Mouse (Mus musculus) neural tube, embryonic 15.5 days (tissue): ENCODE results near the gene Olfr97. TPM values are rescaled to one million over a fixed set of nuclear protein-coding genes. Genes with fewer than 3 reads are reported as not detected.

Source experiments
- ATAC-seq: fragments of 200-750 bp; cut with Nextera tagmentation; 2 replicates; pipeline ENCODE4 v1.8.0; 2017; ENCODE audit warnings: mild to moderate bottlenecking, moderate TSS enrichment, moderate library complexity; ENCODE audit not compliant: low FRiP score
- H3K27ac ChIP-seq: fragments of 300-500 bp; sonication (generic); replicated peaks from 2 replicates; pipeline ENCODE4 v1.5.1; 2015; ENCODE audit warnings: mild to moderate bottlenecking, inconsistent platforms
- H3K27me3 ChIP-seq: fragments of 300-500 bp; sonication (generic); replicated peaks from 2 replicates; pipeline ENCODE4 v1.6.1; 2015; ENCODE audit warnings: inconsistent platforms
- H3K36me3 ChIP-seq: fragments of 300-500 bp; sonication (generic); 2 replicates; pipeline ENCODE4 v1.6.1; 2015; ENCODE audit warnings: inconsistent platforms
- H3K4me1 ChIP-seq: fragments of 300-500 bp; sonication (generic); 2 replicates; pipeline ENCODE4 v1.6.1; 2015; ENCODE audit warnings: inconsistent platforms
- H3K4me2 ChIP-seq: fragments of 300-500 bp; sonication (generic); 2 replicates; pipeline ENCODE4 v1.6.1; 2015; ENCODE audit warnings: inconsistent platforms, mild to moderate bottlenecking, moderate library complexity
- H3K4me3 ChIP-seq: fragments of 300-500 bp; sonication (generic); replicated peaks from 2 replicates; pipeline ENCODE4 v1.5.1; 2015; ENCODE audit warnings: mild to moderate bottlenecking, inconsistent platforms
- H3K9ac ChIP-seq: fragments of 300-500 bp; sonication (generic); replicated peaks from 2 replicates; pipeline ENCODE4 v1.6.1; 2015; ENCODE audit warnings: mild to moderate bottlenecking, inconsistent platforms
- H3K9me3 ChIP-seq: fragments of 300-500 bp; sonication (generic); replicated peaks from 2 replicates; pipeline ENCODE4 v1.6.1; 2016; ENCODE audit warnings: inconsistent platforms
- WGBS: fragments of 180-500 bp; shearing (Covaris S2); methylation state at CpG from one replicate; pipeline ENCODE4 v1.1.7; 2015; ENCODE audit warnings: mixed read lengths; 5-methylcytosine and 5-hydroxymethylcytosine counted together
- polyA plus RNA-seq: library from polyadenylated mRNA; unstranded; fragments of >200 nt; fragmentation: Nextera tagmentation; extraction: Ambion mirVana; gene quantifications from 2 replicates; pipeline ENCODE4 v1.2.1, GENCODE M21; 2015

Olfr97 gene
- polyA plus RNA-seq, 1 experiment from 2014 or later = not detected

DNA sequence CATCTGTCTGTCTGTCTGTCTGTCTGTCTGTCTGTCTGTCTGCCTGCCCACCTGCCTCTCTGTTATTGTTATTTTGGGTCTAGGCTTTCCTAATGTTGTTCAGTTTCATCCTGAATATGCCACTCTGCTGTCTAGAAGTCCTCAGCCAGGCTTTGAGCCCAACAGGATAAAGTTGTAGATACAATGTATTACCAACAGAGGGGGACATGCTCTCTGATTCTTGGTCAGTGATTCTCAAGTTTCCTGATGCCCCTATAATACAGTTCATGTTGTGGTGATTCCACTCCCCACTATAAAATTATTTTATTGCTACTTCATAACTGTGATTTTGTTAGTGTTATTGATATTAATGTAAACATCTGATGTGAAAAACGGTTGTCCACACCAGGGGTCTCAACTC lies 15.3 kb downstream of the Olfr97 start:
- no peak for ATAC-seq
- 20% methylated on average over 1 of the region's 1 CpGs for WGBS
- no peak overlapping the region for H3K4me3 ChIP-seq

DNA sequence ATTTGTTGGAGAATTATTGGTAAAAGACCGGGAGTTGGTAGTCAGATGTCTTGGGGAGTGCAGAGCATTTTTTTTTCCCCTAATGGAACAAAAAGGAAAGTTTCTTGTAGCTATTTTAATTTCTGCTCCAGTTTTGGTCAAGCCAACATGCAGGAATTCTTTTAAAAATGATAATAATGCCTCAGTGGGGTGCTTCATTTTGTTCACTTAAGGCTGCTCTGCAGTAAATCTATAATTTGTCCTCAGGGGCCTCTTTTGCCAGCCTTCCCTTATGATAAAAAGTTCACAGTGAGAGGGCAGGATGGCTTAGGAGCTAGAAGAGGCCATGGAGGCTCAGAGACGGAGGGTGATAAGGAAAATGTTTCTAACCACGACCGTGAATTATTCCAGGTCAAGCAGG lies 17.3 kb downstream of the Olfr97 start, which contains the start of gene Olfr96:
Olfr96 (plus strand) TSS at position 301 of the 400 bp plus-strand sequence.
- H3K9ac ChIP-seq = no peak within 1 kb of the TSS
- H3K36me3 ChIP-seq = no peaks in the 10 kb centered on the region
- no peaks in the 10 kb centered on the region for H3K4me1 ChIP-seq
- H3K4me3 ChIP-seq = no peak within 1 kb of the TSS
- no peak for ATAC-seq
- H3K9me3 ChIP-seq = no peaks in the 10 kb centered on the region; the same call in 1 of the 2 replicates
- H3K4me2 ChIP-seq = no peak within 1 kb of the TSS
- H3K27me3 ChIP-seq = no peaks in the 10 kb centered on the region
- 68% methylated on average over 4 of the region's 4 CpGs for WGBS
- no peak within 1 kb of the TSS for H3K27ac ChIP-seq

More for the DNA sequence above, 15.3 kb downstream of the Olfr97 start:
- no peaks in the 10 kb centered on the region for H3K36me3 ChIP-seq
- H3K4me2 ChIP-seq = no peak overlapping the region
- no peaks in the 10 kb centered on the region for H3K27me3 ChIP-seq
- H3K9ac ChIP-seq = no peak overlapping the region
- H3K27ac ChIP-seq = no peak overlapping the region
- no peaks in the 10 kb centered on the region; the same call in 1 of the 2 replicates for H3K9me3 ChIP-seq
- H3K4me1 ChIP-seq = no peaks in the 10 kb centered on the region

DNA sequence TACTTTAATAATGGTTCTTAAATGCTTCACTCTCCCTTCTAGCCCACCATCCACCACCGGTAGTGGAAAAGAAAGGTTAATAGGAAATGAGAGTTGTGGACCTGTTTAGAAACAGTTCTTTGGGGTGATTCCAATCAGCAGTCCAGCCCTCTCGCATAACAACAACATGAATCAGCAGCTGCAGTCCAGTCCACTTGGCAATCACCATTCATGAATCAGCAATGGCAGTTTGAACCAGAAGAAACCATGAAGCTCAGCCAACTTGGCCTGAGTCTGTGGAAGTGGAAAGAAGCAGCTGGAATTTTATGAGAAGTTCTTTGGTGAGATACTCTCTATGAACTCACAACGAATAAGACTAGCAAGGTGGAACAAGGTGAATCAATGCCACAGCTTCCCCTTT lies 18.6 kb downstream of the Olfr97 start:
- Histone ChIP-seq H3K4me1 (no peaks in the 10 kb centered on the region), H3K9me3 (no peaks in the 10 kb centered on the region; the same call in 1 of the 2 replicates), H3K27ac (no peak overlapping the region), H3K9ac (no peak overlapping the region), H3K36me3 (no peaks in the 10 kb centered on the region), H3K4me2 (no peak overlapping the region), H3K4me3 (no peak overlapping the region), H3K27me3 (no peaks in the 10 kb centered on the region)
- WGBS = 92% methylated on average over 3 of the region's 3 CpGs
- ATAC-seq = no peak

DNA sequence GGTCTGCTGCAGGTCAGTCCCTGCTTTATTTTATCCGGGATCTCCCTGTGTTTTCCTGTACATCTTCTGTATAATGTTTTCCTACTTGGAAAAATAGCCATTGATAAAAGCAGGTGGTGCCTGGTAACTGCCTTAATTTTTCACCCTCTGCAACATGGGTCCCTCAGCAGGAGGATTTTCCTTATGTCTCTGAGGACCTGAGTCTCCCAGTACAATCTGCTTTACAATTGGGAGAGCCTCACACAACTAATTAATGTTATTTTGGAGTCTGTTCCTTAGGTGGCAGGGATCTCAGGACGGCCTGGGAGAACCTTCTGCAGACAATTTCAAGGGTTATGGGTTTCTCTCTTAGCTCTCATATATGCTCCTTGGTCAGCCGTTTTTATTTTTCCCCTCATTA lies 24.1 kb downstream of the Olfr97 start, which contains the start of gene Olfr95:
Olfr95 (minus strand) TSS at position 101 of the 400 bp plus-strand sequence.
- 82% methylated on average over 3 of the region's 3 CpGs for WGBS
- Histone ChIP-seq H3K4me3 (no peak within 1 kb of the TSS), H3K36me3 (no peaks in the 10 kb centered on the region), H3K9me3 (no peaks in the 10 kb centered on the region; the same call in 1 of the 2 replicates), H3K27me3 (no peaks in the 10 kb centered on the region; the same call in 1 of the 2 replicates), H3K9ac (no peak within 1 kb of the TSS), H3K4me1 (0 out of 2 replicates have a peak, but pooled peaks cover 5% of the 10 kb centered on the region), H3K4me2 (no peak within 1 kb of the TSS), H3K27ac (no peak within 1 kb of the TSS)
- ATAC-seq = no peak

DNA sequence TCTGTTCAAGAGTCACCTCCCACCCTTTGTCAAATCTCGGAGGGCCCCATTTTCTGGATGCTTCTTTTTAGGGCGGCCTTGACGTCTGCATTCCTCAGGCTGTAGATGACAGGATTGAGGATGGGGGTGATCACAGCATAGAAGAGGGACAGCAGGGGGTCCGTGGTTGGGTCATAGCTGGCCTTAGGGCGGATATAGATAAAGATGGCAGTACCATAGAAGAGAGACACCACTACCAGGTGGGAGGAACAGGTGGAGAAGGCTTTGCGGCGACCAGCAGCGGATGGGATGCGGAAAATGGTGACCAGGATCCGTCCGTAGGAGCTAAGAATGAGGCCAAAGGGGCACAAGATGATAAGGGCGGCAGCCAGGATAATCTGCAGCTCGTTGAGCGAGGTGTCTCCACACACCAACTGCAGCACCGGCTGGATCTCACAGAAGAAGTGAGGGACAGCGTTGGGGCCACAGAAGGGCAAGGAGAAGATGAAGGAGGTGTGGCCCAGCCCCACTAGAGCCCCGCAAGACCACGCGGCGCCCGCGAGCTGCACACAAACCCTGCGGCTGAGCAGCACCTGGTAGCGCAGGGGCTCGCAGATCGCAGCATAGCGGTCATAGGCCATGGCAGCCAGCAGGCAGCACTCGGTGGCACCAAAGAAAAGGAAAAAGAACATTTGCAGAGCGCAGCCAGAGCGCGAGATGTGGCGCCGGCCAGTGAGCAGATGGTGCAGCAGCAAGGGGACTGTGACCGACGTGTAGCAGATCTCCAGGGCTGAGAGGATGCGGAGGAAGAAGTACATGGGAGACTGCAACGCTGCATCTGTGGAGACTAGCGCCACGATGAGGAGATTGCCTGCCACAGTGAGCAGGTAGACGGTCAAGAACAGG lies 26.0 kb downstream of the Olfr97 start:
- H3K9ac ChIP-seq = peak overlapping the region; percentile 44; the same call in 1 of the 2 replicates
- ATAC-seq = peak; percentile 91
- H3K9me3 ChIP-seq = no peaks in the 10 kb centered on the region
- 0 out of 2 replicates have a peak, but pooled peaks cover 5% of the 10 kb centered on the region for H3K4me1 ChIP-seq
- no peak overlapping the region for H3K27ac ChIP-seq
- WGBS = 21% methylated on average over 40 of the region's 40 CpGs
- H3K27me3 ChIP-seq = no peaks in the 10 kb centered on the region; the same call in 1 of the 2 replicates
- no peaks in the 10 kb centered on the region for H3K36me3 ChIP-seq
- peak overlapping the region; percentile 41 for H3K4me3 ChIP-seq
- H3K4me2 ChIP-seq = peak overlapping the region; percentile 64

DNA sequence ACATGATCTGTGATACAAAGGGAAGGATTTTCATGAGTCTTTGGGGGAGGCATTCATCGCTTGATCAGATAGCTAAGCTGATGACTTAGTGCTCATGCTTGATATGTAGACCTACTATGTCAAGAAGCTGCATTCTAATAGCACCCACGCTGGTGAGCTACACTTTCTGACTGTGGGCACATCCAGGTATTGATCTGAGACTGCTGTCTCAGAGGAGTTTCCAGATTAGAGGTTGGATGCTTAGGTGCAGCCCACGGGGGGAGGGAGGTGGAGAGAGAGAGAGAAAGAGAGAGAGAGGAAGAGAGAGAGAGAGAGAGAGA lies 33.3 kb downstream of the Olfr97 start:
- Histone ChIP-seq H3K4me2 (no peak overlapping the region), H3K9me3 (no peaks in the 10 kb centered on the region), H3K27me3 (peaks cover 3% of the 10 kb centered on the region; the same call in 1 of the 2 replicates), H3K4me1 (no peaks in the 10 kb centered on the region), H3K36me3 (no peaks in the 10 kb centered on the region), H3K4me3 (no peak overlapping the region), H3K27ac (no peak overlapping the region), H3K9ac (no peak overlapping the region)
- 28% methylated on average over 3 of the region's 3 CpGs for WGBS
- peak; percentile 45 for ATAC-seq

DNA sequence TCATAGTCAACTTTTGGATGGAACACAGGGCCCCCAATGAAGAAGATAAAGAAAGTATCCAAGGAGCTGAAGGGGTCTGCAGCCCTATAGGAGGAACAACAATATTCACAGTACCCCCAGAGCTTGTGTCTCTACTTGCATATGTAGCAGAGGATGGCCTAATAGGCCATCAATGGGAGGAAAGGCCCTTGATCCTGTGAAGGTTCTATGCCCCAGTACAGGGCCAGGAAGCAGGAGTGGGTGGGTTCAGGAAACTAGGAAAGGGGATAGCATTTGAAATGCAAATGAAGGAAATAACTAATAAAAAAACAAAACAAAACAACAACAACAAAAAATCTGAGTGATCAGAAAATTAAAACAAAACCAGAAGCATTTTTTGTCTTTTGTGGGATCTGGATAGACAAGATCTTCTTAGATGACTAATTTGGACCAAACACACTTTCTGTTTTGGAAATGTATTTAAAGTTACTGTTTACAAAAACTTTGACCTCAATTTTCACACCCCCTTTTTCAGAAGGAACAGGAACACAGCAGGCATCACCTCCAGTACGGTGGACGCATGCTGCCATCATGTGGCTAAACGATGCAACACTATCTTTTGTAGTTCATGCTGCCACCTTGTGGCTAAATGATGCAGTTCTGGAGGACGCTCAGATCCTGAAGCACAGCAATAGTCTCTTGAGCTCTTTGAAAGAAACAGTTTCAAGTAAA lies 33.8 kb downstream of the Olfr97 start:
- H3K4me3 ChIP-seq = no peak overlapping the region
- peaks cover 8% of the 10 kb centered on the region; the same call in 1 of the 2 replicates for H3K27me3 ChIP-seq
- H3K27ac ChIP-seq = no peak overlapping the region
- no peak overlapping the region for H3K4me2 ChIP-seq
- H3K36me3 ChIP-seq = no peaks in the 10 kb centered on the region
- no peaks in the 10 kb centered on the region for H3K9me3 ChIP-seq
- H3K9ac ChIP-seq = no peak overlapping the region
- WGBS = 0% methylated on average over 4 of the region's 4 CpGs
- no peaks in the 10 kb centered on the region for H3K4me1 ChIP-seq
- ATAC-seq = peak; percentile 85

DNA sequence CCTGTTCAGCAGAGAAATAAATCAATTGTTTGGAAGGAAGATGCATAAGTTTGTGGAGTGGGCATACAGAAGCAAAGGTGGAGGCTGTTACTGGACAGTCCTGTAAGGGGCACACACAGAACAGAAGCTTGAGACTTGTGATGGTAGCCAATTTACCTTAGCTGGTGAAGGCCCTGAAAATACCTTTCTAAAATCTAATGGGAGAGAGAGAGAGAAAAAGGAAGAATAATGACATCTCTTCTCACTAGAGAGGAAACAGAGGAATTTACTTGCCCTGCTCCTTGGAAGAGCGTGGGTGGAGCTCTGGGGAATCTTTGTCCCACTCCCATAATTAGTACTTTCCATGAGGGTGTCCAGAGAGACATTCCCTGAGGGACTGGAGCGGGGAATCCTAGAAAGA lies 36.2 kb downstream of the Olfr97 start, which contains the start of gene Olfr94:
Olfr94 (minus strand) TSS at position 101 of the 400 bp plus-strand sequence.
- ATAC-seq = no peak
- no peak within 1 kb of the TSS for H3K9ac ChIP-seq
- peaks cover 16% of the 10 kb centered on the region for H3K4me1 ChIP-seq
- WGBS = 77% methylated on average over 2 of the region's 2 CpGs
- no peak within 1 kb of the TSS for H3K4me3 ChIP-seq
- H3K4me2 ChIP-seq = no peak within 1 kb of the TSS
- H3K36me3 ChIP-seq = no peaks in the 10 kb centered on the region
- H3K27ac ChIP-seq = no peak within 1 kb of the TSS
- H3K27me3 ChIP-seq = peaks cover 21% of the 10 kb centered on the region
- H3K9me3 ChIP-seq = no peaks in the 10 kb centered on the region

DNA sequence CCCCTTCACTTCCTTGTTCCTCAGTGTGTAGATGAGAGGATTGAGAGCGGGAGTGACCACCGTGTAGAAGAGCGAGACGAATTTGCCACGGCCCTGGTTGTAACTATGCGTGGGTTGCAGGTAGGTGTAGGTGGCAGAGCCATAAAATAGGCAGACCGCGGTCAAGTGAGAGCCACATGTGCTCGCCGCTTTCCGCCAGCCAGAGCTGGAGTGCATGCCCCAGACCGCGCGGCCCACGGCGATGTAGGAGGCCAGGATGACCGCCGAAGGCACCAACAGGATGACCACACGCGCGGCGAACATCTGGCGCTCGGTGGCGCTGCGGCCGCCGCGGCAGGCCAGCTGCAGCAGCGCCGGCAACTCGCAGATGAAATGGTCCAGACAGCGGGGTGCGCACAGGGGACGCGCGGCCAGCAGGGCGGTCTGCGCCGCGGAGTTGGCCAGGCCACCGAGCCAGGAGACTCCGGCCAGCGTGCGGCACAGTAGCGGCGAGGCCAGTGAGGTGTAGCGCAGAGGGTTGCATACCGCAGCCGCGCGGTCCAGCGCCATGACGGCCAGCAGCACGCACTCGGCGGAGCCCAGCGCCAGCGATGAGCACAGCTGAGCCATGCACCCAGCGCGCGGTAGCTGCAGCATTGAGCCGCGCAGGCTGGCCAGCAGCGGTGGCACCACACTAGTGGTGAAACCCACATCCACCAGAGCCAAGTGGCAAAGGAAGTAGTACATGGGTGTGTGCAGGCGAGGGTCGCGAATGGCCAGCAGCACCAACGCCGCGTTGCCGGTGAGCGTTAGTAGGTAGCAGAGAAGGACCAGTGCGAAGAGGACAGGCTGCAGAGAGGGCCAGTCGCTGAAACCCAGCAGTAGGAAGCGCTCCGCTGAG lies 40.0 kb downstream of the Olfr97 start:
- Histone ChIP-seq H3K36me3 (no peaks in the 10 kb centered on the region), H3K27me3 (peaks cover 28% of the 10 kb centered on the region), H3K27ac (peak overlapping the region; percentile 74), H3K4me2 (peak overlapping the region; percentile 71), H3K4me3 (peak overlapping the region; percentile 50), H3K4me1 (peaks cover 16% of the 10 kb centered on the region), H3K9ac (peak overlapping the region; percentile 57), H3K9me3 (no peaks in the 10 kb centered on the region)
- peak; percentile 94 for ATAC-seq
- WGBS = under 1% methylated on average over 77 of the region's 77 CpGs

DNA sequence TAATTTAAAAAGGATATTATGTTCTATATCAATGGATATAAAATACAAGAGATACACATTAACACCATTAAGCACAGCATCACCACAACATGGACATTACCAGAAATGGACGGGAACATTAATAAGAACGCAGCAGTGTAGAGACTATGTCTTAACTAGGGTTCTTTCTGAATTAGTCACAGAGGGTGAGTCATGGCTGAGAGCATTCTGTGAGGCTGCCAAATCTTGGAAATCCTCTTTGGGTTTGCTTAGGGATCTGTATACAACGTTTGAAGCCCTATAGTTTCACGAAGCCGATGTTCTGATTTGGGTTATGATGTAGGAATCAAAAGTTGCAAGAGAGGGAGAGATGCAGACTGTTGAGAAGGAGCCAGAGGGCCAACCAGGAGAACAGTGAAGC lies 42.3 kb downstream of the Olfr97 start:
- Histone ChIP-seq H3K9me3 (no peaks in the 10 kb centered on the region), H3K4me2 (no peak overlapping the region), H3K9ac (no peak overlapping the region), H3K4me1 (peaks cover 16% of the 10 kb centered on the region), H3K36me3 (no peaks in the 10 kb centered on the region), H3K4me3 (no peak overlapping the region), H3K27ac (no peak overlapping the region), H3K27me3 (peaks cover 28% of the 10 kb centered on the region)
- 91% methylated on average over 5 of the region's 5 CpGs for WGBS
- ATAC-seq = no peak

DNA sequence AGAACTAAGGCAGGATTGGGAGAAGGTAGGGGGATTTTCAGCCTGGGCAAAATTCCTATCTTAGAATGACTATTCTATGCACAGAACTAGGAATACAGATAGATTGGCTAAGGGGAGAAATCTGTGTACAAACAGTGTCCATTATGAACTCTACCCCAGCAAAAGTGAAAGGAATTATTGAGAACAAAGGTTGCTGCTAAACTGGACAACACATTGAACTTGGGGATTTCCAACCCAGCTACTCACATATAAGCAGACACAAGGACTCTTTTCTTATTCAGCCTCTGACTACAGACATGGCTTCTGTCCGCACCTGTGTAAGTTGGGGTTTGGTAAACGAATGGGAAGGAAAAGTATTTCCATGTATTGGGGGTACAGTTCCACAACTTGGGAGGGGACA lies 43.5 kb downstream of the Olfr97 start, which contains the start of gene Ubd:
Ubd (plus strand) TSS at position 237 of the 400 bp plus-strand sequence.
- Histone ChIP-seq H3K27me3 (peaks cover 22% of the 10 kb centered on the region), H3K4me1 (peaks cover 16% of the 10 kb centered on the region), H3K9me3 (no peaks in the 10 kb centered on the region), H3K4me3 (no peak within 1 kb of the TSS), H3K9ac (no peak within 1 kb of the TSS), H3K4me2 (no peak within 1 kb of the TSS), H3K27ac (no peak within 1 kb of the TSS), H3K36me3 (no peaks in the 10 kb centered on the region)
- ATAC-seq = no peak
- WGBS = 93% methylated on average over 2 of the region's 2 CpGs
